Mouse (Mus musculus): ENCODE results near the gene Zbtb37.
A peak's percentile ranks its signal among the peaks of the same experiment; 100 is the strongest.

Zbtb37 gene

DNA sequence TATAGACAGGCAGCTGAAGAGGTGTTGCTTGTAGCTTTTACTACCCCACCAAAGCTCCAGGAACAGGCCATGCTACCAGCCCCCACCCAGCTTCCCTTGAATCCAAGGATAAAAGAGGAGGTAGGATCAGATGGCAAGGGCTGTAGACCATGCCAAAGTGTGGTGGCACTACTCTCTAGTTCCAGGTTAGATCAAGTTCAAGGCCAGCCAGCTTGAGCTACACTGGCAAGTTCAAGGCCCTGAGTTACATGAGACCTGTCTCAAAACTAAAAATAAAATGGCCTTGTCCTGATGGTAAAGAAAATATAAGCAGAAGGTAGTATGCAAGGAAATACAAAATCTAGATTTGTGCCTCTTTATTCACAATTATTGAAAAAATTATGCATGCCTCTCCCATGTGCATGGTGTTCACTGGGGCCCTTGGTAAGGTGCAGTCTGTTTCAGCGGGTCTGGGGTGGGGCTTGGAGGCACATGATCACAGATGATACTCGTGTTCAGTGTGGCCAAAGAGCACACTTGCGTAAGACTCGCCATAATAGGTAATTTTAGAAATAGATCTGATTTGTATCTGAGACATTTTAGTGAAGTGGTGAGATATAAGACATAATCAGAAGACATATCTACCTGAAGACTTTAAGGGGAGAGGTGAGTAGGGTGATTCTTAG is 56.4 kb downstream of the Zbtb37 start, which contains the start of gene Serpinc1:
TSS of gene Serpinc1 (plus strand) at position 515 of the 665 bp plus-strand sequence.
- DNase-seq (ENCODE audit: low read depth): no peak

DNA sequence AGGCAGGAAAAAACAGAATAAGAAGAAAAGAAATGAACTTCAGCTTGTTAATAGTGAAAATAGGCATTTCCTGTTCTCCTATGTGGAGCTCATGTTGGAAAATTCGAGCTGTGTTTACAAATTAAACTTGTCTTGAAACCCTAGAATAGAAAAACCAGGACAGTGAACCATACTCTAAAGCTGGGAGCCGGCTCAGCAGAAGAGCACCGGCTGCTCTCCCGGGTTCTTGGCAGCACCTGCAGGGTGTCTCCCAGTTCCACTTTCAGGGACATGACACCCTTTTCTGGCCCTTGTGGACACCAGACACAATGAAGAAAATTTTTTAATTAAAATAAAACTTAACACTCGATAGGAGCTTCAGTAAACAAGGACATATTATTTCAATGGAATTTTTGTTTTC is 66.0 kb downstream of the Zbtb37 start:
- DNase-seq (ENCODE audit: low read depth): no peak

DNA sequence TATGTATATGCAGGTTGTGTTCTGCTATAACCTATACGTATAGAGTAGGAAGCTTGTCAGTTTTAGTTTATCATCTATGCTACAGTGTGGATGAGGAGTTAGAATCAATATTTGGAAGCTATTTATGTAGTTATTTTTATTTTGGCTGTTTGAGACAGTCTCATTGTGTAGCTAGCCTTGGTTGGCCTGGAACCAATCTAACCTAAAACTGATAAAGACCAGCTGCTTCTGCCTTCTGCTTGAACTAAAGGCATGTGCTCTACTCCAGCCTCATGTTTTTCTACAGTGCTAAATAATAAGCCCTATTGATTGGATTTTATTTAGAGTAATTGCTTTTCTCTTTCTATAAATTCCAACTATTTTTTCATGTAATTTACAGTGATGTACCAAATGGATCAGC is 67.4 kb downstream of the Zbtb37 start:
- no peak for DNase-seq (ENCODE audit: low read depth)

- peak; percentile 28 for DNase-seq (ENCODE audit: low read depth)
These were observed 71.5 kb downstream of the Zbtb37 start for GRCm38 (mm10) chr1:160963199-160963598.
